Mouse (Mus musculus) cerebellum, postnatal 14 days (tissue): Measurements from ENCODE around the gene Nr1i3.
"Not testable (repeated sequence)": the region's sequence is repeated elsewhere in the genome, so short reads cannot be mapped to it uniquely, and the experiment has no call there.

ENCODE experiments used
- DNase-seq, 2 experiments: peaks; one replicate each; pipeline ENCODE4 v3.0.0; 2021; ENCODE audit warnings: mixed read lengths in 2 of 2

Nr1i3 gene

DNA sequence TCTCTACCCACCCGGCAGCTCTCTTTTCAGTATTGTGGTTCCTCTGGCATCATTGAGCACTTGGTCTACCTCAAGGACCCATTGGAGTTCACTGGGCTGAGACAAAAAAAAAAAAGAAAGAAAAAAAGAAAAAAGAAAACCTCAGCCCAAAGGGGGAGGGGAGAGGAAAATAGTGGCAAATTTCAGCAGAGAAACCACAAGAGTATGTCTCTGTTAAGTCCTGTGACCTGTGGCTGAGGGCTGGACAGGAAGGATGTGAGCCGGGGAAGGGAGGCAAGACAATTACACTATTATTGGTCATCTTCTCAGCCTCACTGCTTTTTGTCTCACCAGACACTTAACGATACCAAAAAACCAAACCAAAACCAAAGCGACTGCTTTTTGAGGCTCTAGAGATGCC is 18.1 kb downstream of the Nr1i3 start:
- DNase-seq, result no peak

- DNase-seq, result no peak
Measured at GRCm38 (mm10) chr1:171232348-171232747, 18.6 kb downstream of the Nr1i3 start.

DNA sequence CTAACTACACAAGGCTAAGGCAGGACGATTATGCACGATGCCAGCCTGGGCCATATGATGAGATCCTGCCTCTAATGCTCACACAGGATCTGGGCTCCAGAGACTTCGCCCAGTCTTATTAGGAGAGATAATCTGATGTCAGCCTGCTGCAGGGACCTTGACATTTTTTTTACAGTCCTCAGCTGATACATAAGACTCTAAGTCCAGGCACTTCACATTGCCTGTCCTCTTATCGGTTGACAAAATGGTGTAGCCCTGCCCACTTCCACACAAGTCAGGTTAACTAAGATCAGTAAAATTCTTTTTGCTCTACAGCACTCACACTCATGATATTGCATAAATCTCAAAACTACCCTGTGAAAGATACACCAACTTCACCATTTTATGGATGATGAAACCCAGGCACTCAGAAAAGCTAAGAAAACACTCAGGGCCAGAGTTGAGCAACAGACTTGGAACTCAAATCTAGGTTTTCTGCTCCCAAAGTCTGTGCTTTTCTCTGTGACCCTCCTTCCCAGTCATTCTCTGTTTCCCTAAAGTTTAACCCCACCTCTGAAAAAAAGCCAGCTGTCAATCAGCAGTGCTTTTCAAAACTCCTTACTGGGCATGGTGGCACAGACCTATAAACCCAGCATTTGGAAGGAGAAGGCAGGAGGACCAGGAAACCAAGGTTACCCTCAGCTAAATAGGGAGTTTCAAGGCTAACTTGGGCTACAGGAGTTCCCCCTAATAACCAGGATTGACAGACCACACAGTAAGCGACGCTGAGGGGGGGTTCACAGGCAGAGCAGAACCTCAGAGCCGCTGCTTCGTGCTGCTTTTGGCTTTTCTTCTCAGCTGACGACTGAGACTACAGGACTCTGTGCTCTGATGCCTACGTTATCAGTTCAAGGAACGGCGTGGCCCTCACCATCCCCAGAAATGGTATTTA is 19.3 kb downstream of the Nr1i3 start:
- no peak for DNase-seq

- DNase-seq, result no peak
Measured at GRCm38 (mm10) chr1:171234126-171234525, 20.4 kb downstream of the Nr1i3 start, which contains the start of gene Fcer1g. Gene Fcer1g, minus strand, starts transcription at chr1:171234365.

DNA sequence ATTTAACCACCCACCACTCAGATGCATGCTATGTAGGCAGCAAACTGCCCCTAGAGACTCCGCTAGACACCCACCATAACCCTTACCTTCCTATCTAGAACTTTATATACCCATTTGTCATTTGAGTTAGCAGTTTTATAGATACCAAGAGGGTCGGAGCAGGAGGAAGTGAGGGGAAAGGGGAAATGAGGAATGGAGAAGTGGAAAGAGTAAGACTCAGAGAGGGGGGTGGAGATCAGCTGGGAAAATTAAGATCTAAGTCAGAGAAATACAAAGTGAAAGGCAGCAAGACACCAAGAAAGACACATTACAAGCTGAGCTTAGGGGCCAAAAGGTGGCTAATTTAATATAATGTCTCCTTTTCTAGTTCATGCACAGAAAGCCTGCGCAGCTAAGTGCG is 20.8 kb downstream of the Nr1i3 start:
- no peak for DNase-seq

- no peak for DNase-seq
Measured at GRCm38 (mm10) chr1:171235791-171236190, 22.0 kb downstream of the Nr1i3 start.

DNA sequence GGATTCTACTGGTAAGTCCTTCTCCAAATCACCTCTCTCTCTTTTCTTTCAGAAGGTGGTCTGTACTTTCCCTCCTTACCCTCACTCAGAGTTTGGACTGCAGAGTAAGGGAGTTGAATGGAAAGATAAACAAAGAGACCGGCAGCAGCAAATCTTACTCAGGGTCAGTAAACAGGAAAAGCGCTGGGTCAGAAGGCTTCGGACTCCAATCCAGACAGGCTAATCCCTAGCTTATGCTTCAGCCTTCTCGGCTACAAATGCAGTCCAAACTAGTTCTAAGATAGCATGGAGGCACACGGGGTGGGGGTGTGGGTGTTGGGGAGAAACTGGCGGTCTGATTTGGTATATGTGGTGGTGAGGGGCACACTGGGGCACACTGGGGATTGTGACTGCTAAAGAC is 23.7 kb downstream of the Nr1i3 start:
- no peak for DNase-seq

- peak; percentile 66 to 77 for DNase-seq
Measured at GRCm38 (mm10) chr1:171238463-171238862, 24.7 kb downstream of the Nr1i3 start.

DNA sequence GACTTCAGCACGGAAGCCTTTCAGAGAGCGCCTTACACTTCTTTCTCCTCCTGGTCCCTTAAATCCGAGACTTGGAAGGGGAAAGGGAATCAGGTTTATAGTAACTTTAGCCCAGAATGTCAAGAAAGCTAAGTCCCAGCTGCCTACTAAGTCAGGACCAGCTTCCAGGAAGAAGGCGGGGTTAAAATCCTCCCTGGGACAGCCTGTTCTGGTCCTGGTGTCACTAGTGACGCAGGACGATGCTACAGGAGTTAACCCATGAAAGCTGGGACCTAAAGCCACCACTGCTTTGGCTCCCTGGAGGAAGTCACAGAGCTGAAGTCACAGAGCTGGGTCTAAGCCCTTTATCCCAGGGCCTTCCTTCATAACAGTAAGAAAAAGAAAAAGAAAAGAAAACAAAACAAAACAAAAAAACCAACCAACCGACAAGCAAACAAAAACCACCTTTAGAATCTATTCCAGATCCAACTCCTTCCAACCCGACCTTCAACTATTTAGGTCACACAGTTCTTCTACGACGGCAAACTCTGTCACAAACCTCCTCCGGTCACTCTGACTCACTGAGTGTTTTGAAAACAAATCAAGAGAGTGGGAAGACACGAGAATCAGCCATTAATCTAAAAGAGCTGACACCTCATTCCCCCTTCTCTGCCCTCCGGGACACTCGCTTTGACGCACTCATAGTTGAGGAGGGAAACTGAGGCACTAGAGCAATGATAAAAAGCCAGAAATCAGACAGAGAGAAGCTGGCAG is 26.4 kb downstream of the Nr1i3 start:
- DNase-seq, result no peak

DNA sequence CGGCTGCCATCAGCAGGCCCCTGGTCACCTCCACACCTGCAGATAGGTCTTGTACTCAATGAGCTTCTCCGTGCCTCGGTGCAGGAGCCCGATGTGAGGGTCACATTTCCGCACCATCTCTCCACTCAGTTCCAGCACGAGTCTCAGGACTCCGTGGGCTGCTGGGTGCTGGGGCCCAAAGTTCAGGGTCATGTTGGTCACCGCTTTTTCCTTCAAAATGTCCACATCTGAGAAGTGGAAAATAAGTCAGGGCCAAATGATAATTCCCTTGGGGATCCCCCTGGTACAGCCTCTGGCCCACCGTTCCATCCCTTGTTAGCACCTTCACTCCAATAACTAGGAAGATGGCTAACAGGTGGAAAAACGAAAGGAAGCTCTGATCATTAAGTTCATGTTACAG is 27.1 kb downstream of the Nr1i3 start:
- no peak for DNase-seq

- DNase-seq, result not testable (repeated sequence)
Measured at GRCm38 (mm10) chr1:171241952-171242351, 28.2 kb downstream of the Nr1i3 start.

GRCm38 (mm10) chr1:171245353-171245752 is 31.6 kb downstream of the Nr1i3 start:
- DNase-seq, result no peak

GRCm38 (mm10) chr1:171246709-171247452 is 33.1 kb downstream of the Nr1i3 start:
- DNase-seq, result peak; percentile 99

DNA sequence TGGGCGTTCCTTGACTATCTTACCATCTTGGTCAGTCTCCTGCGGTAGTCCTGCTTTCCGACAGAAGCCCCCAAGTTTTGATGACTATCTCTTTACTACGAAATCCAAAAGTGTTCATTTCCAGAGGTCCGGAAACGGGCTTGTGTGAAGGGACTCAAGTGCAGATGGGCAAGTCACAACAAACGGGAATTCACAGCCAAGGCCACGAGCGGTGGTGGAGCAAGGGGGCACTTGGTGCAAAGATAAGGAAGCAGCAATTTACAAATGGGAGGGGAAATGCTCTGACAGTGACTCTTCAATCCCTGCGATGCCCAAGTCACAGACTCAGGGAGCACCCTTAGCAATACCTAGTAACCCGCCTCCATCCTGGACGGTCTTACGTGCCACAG is 33.7 kb downstream of the Nr1i3 start:
- no peak for DNase-seq

DNA sequence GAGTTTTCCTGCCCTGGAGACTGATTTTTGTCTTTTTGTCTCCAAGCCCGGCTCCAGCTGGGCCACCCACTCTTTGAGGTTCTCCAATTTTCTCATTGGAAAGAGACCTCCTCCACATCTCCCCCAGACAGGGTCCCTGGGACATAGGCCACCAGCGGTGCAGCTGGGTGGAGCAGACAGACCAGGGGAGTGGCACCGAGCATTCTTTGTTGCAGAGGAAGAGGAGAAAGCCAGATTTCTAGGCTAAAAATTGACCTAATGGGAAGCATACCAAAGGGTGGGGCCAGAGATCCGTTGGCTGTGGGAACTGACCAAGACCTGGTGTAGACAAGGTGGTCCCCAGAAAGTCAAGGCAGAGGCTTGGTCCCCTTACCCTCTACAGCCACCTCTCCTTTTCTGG is 34.1 kb downstream of the Nr1i3 start:
- DNase-seq, result no peak

DNA sequence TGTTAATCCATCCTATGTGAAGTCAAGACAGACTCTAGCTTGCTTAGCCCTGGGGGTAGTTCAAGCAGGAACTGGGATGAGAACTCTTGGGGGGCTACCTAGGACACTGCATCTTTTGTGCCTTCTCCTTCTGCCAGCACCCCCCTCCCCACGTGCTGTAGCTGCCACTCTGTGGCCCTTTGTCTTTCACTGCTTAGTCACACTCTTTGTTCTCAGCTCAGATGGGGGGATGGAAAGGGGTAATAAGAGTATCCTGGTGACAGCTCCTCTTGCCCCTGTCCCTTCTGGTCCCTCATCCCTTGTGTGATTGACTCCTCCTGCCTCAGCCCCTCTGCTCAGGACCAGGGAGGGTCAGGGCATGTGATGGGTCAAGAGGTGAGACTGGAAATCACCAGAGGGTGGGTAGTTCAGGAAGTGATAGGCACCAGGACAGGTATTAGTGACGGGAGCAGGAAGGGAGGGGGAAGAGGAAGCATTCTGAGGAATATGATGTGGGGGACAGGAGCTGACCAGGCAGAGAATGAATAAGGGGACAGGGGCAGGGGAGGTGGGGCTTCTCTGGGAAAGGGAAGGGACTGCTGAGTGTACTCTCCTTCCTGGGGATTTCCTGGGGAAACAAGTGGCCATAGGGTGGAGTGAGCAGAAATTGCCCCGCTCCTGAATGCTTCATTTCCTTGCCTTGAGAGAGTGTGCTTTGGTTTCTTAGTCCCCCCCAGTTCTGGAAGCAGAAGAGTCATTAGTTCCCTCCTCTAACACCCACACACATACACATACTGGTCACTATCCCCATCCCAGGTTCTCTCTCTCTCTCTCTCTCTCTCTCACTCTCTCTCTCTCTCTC is 34.8 kb downstream of the Nr1i3 start:
- DNase-seq, result no peak

- DNase-seq, result peak; percentile 55 to 65
Measured at GRCm38 (mm10) chr1:171249913-171250600, 36.3 kb downstream of the Nr1i3 start, which contains the start of gene Adamts4. Gene Adamts4, plus strand, starts transcription at chr1:171250421.

- DNase-seq, result peak; percentile 47 to 50
Measured at GRCm38 (mm10) chr1:171250680-171251593, 37.2 kb downstream of the Nr1i3 start, which contains the start of gene Ndufs2. Gene Ndufs2, minus strand, starts transcription at chr1:171251388.

GRCm38 (mm10) chr1:171251594-171252324 is 38.0 kb downstream of the Nr1i3 start:
- peak; percentile 43 to 54 for DNase-seq
